Mouse (Mus musculus): Measurements from ENCODE around the gene Cdhr2.

DNA sequence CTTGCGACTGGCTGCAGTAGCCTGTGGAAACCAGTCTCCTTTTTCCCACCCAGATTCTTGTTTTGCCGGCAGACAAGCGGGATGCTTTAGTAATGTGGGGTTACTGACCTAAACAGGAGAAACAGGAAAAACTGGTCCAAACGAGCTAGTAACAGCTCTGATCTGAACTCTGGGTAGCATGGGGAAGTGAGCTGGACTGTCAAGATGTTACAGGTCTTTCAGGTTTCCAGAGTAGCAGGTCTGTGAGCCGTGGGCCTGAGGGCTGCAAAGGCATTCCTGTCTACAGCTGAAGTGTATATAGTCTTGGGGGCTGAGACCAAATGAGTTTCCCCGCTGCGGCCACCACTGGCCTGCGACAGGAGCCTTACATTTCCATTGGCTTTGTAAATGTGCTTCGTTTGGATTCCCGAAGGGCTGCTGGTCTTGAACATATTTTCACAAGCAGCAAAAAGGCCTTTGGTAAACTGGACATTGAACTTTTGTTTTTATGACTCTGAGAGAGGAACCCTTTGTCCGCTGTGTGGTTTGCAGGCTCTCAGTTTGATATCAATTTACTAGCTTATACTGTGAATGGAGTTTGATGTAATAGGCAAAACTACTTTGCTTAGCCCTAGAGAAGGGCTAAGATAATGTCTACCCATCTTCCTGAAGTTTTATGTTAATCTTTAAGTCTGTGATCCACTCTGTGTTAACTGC, 25.2 kb upstream of the Cdhr2 start:
- TF ChIP-seq CTCF (IDR thresholded peaks at IDR 0.05; ENCODE audit: extremely low read depth, insufficient read depth, low read length) (no peak), POLR2A (IDR thresholded peaks at IDR 0.05; ENCODE audit: extremely low read depth, insufficient read depth, low read length) (no peak)

Data from cortical plate, adult 2 months (tissue).